Mouse (Mus musculus) urinary bladder, postnatal 10 days (tissue): ENCODE results near the gene Htatip2.

ENCODE experiments used
- DNase-seq: peaks from one replicate; pipeline ENCODE4 v3.0.0; 2022; ENCODE audit warnings: low spot score

Gene Htatip2

GRCm38 (mm10) chr7:49786618-49787382 lies 27.9 kb downstream of the Htatip2 start:
- no peak for DNase-seq

- DNase-seq = no peak
These were observed 28.4 kb downstream of the Htatip2 start for GRCm38 (mm10) chr7:49787383-49787645.

GRCm38 (mm10) chr7:49794304-49794703 lies 35.4 kb downstream of the Htatip2 start:
- DNase-seq = no peak

- no peak for DNase-seq
These were observed 38.3 kb downstream of the Htatip2 start for GRCm38 (mm10) chr7:49797171-49797570.

GRCm38 (mm10) chr7:49803511-49803910 lies 44.6 kb downstream of the Htatip2 start:
- DNase-seq = no peak

GRCm38 (mm10) chr7:49804638-49805165 lies 45.8 kb downstream of the Htatip2 start:
- DNase-seq = no peak

- DNase-seq = no peak
These were observed 46.7 kb downstream of the Htatip2 start for GRCm38 (mm10) chr7:49805618-49806017.

GRCm38 (mm10) chr7:49807093-49807682 lies 48.3 kb downstream of the Htatip2 start:
- no peak for DNase-seq

- DNase-seq = no peak
These were observed 49.1 kb downstream of the Htatip2 start for GRCm38 (mm10) chr7:49807846-49808622.

GRCm38 (mm10) chr7:49809100-49809499 lies 50.2 kb downstream of the Htatip2 start:
- no peak for DNase-seq

GRCm38 (mm10) chr7:49809562-49809961 lies 50.6 kb downstream of the Htatip2 start:
- DNase-seq = no peak

- DNase-seq = no peak
These were observed 52.4 kb downstream of the Htatip2 start for GRCm38 (mm10) chr7:49811346-49811745.

GRCm38 (mm10) chr7:49819393-49819792 lies 60.5 kb downstream of the Htatip2 start:
- DNase-seq = no peak

GRCm38 (mm10) chr7:49821370-49821769 lies 62.5 kb downstream of the Htatip2 start:
- no peak for DNase-seq

- DNase-seq = no peak
These were observed 63.1 kb downstream of the Htatip2 start for GRCm38 (mm10) chr7:49822028-49822427.
